Mouse (Mus musculus) lung, embryonic 15.5 days (tissue): ENCODE results near the gene Gm9573. TPM values are rescaled to one million over a fixed set of nuclear protein-coding genes. Genes with fewer than 3 reads are reported as not detected.

Experiments
- ATAC-seq: fragments of 200-750 bp; cut with Nextera tagmentation; 2 replicates; pipeline ENCODE4 v1.8.0; 2017; ENCODE audit warnings: moderate number of reproducible peaks, borderline replicate concordance; ENCODE audit not compliant: low FRiP score, low TSS enrichment; ENCODE audit errors: extremely low read depth
- H3K27ac ChIP-seq: fragments of 300-500 bp; sonication (generic); 2 replicates; pipeline ENCODE4 v1.5.1; 2015; ENCODE audit warnings: moderate library complexity, mild to moderate bottlenecking, inconsistent platforms
- H3K27me3 ChIP-seq: fragments of 300-500 bp; sonication (generic); 2 replicates; pipeline ENCODE4 v1.6.1; 2015; ENCODE audit warnings: inconsistent platforms
- H3K36me3 ChIP-seq: fragments of 300-500 bp; sonication (generic); 2 replicates; pipeline ENCODE4 v1.6.1; 2015; ENCODE audit warnings: inconsistent platforms
- H3K4me1 ChIP-seq: fragments of 300-500 bp; sonication (generic); 2 replicates; pipeline ENCODE4 v1.6.1; 2015; ENCODE audit warnings: inconsistent platforms
- H3K4me2 ChIP-seq: fragments of 300-500 bp; sonication (generic); 2 replicates; pipeline ENCODE4 v1.6.1; 2015; ENCODE audit warnings: inconsistent platforms, mild to moderate bottlenecking, moderate library complexity
- H3K4me3 ChIP-seq: fragments of 300-500 bp; sonication (generic); 2 replicates; pipeline ENCODE4 v1.5.1; 2015; ENCODE audit warnings: mild to moderate bottlenecking, inconsistent platforms
- H3K9ac ChIP-seq: fragments of 300-500 bp; sonication (generic); 2 replicates; pipeline ENCODE4 v1.6.1; 2015; ENCODE audit warnings: inconsistent platforms
- H3K9me3 ChIP-seq: fragments of 300-500 bp; sonication (generic); 2 replicates; pipeline ENCODE4 v1.6.1; 2016; ENCODE audit warnings: inconsistent platforms
- WGBS: fragments of 180-500 bp; shearing (Covaris S2); methylation state at CpG from one replicate; pipeline ENCODE4 v1.1.7; 2015; 5-methylcytosine and 5-hydroxymethylcytosine counted together
- polyA plus RNA-seq: library from polyadenylated mRNA; unstranded; fragments of >200 nt; fragmentation: Nextera tagmentation; extraction: Ambion mirVana; gene quantifications from 2 replicates; pipeline ENCODE4 v1.2.1, GENCODE M21; 2015

Gm9573 gene
- polyA plus RNA-seq: not detected in 2 replicates

- Histone ChIP-seq H3K27ac (no peak within 1 kb of the TSS), H3K27me3 (no peaks in the 10 kb centered on the region), H3K4me1 (no peaks in the 10 kb centered on the region), H3K4me3 (no peak within 1 kb of the TSS), H3K36me3 (no peaks in the 10 kb centered on the region), H3K9me3 (no peaks in the 10 kb centered on the region), H3K9ac (no peak within 1 kb of the TSS), H3K4me2 (no peak within 1 kb of the TSS)
- ATAC-seq: no peak
- 68% methylated on average over 7 of the region's 7 CpGs for WGBS
Observed at GRCm38 (mm10) chr17:35626537-35626936, at the start of gene Gm9573. Gm9573 (minus strand) TSS chr17:35626637.

DNA sequence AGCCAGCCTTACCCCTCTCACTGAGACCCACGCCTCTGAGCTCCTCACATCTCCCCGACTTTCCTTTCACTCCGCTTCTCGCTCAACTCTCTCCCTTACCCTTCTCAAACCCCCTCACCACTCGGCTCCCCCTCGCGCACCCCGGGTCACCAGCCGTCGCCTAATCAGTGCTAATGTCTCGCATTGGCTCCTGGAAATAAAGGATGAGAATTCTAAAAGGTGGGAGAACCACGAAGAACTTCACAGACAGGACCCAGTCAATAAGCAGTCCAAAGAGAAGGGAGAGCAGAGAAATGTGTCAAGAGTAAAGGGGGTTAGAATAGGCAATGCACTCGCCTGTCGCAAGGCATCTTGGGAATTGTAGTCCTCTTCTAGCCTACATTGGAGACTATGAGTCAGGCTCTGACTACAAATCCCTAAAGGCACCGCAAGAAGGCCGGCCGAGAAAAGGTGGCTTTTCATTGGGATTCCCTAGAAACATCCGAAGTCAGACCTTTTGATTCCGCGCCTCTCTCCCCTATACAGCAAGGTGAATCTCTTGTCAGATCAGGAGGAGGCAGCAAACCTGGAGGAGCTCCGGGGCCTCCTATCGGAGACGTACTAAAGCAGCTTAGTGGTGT lies 47.1 kb upstream of the Gm9573 start, which contains the start of gene Gtf2h4:
TSS of gene Gtf2h4 (minus strand) at position 324 of the 620 bp plus-strand sequence.
- Histone ChIP-seq H3K27ac (no peak within 1 kb of the TSS), H3K9ac (peak within 1 kb of the TSS; percentile 89), H3K9me3 (no peaks in the 10 kb centered on the region), H3K27me3 (no peaks in the 10 kb centered on the region), H3K4me2 (peak within 1 kb of the TSS; percentile 70), H3K4me3 (peak within 1 kb of the TSS; percentile 76), H3K36me3 (peaks cover 7% of the 10 kb centered on the region; the same call in 1 of the 2 replicates), H3K4me1 (peaks cover 6% of the 10 kb centered on the region)
- peak; percentile 96 for ATAC-seq
- WGBS: 2% methylated on average over 23 of the region's 23 CpGs

- H3K27me3 ChIP-seq: no peaks in the 10 kb centered on the region
- no peak for ATAC-seq
- H3K36me3 ChIP-seq: peaks cover 7% of the 10 kb centered on the region; the same call in 1 of the 2 replicates
- H3K4me3 ChIP-seq: peak overlapping the region; percentile 76
- peak overlapping the region; percentile 70 for H3K4me2 ChIP-seq
- H3K9me3 ChIP-seq: no peaks in the 10 kb centered on the region
- H3K9ac ChIP-seq: peak overlapping the region; percentile 89; the same call in 1 of the 2 replicates
- H3K4me1 ChIP-seq: peaks cover 14% of the 10 kb centered on the region
- WGBS: 76% methylated on average over 6 of the region's 6 CpGs
- no peak overlapping the region for H3K27ac ChIP-seq
Observed at GRCm38 (mm10) chr17:35672527-35672926, 46.1 kb upstream of the Gm9573 start.

GRCm38 (mm10) chr17:35671846-35672245 lies 45.4 kb upstream of the Gm9573 start:
- no peak for ATAC-seq
- peaks cover 16% of the 10 kb centered on the region for H3K4me1 ChIP-seq
- no peaks in the 10 kb centered on the region for H3K9me3 ChIP-seq

GRCm38 (mm10) chr17:35669731-35670130 lies 43.3 kb upstream of the Gm9573 start:
- Histone ChIP-seq H3K4me1 (peaks cover 24% of the 10 kb centered on the region), H3K36me3 (peaks cover 7% of the 10 kb centered on the region; the same call in 1 of the 2 replicates), H3K4me2 (no peak overlapping the region), H3K4me3 (no peak overlapping the region), H3K27me3 (no peaks in the 10 kb centered on the region), H3K9me3 (no peaks in the 10 kb centered on the region), H3K27ac (no peak overlapping the region), H3K9ac (no peak overlapping the region)
- 90% methylated on average over 9 of the region's 9 CpGs for WGBS
- ATAC-seq: no peak

More at GRCm38 (mm10) chr17:35671846-35672245, 45.4 kb upstream of the Gm9573 start:
- 62% methylated on average over 6 of the region's 6 CpGs for WGBS
- H3K4me2 ChIP-seq: no peak overlapping the region
- H3K4me3 ChIP-seq: no peak overlapping the region
- no peak overlapping the region for H3K9ac ChIP-seq
- H3K27ac ChIP-seq: no peak overlapping the region
- no peaks in the 10 kb centered on the region for H3K27me3 ChIP-seq
- H3K36me3 ChIP-seq: peaks cover 7% of the 10 kb centered on the region; the same call in 1 of the 2 replicates

DNA sequence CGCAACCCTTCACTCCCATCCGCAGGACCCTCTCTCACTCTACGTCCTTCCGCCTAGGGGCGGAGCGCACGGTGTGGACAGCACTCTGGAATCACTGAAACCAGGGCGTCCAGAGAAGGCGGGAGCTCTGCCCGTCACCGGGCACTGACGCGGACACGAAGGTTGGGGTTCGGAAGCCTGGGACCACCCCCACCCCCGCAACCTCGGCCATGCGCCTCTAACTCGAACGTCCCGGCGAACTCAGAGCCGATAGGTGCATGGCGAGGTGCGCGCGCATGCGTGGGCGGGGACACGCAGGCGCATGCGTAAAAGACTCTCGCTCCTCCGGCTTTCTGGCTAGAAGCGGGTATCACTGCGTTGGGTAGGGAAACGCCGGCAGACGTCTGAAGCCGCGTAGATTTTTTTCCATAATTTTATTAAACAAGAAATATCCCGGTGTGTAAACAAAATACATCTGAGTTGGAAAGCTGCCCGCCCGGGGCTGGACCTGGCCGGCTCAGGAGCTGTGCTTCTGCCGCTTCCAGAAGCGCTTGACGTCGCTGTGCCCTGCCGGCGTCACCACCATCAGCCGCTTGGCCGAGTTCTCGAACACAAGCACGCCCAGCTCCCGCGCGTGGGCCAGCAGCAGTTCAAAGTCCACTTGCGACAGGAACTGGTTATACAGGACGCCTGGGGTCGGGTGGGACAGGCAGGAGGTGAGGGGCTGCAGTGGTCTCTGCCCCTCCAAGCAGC lies 41.1 kb upstream of the Gm9573 start, which contains the start of gene Vars2:
TSS of gene Vars2 (minus strand) at position 259 of the 732 bp plus-strand sequence.
- H3K4me1 ChIP-seq: peaks cover 18% of the 10 kb centered on the region
- H3K9ac ChIP-seq: peak within 1 kb of the TSS; percentile 74
- under 1% methylated on average over 61 of the region's 61 CpGs for WGBS
- peak within 1 kb of the TSS; percentile 87 for H3K27ac ChIP-seq
- peaks cover 14% of the 10 kb centered on the region; the same call in 1 of the 2 replicates for H3K36me3 ChIP-seq
- peak within 1 kb of the TSS; percentile 93 for H3K4me2 ChIP-seq
- ATAC-seq: peak; percentile 76
- H3K27me3 ChIP-seq: no peaks in the 10 kb centered on the region
- peak within 1 kb of the TSS; percentile 57 for H3K4me3 ChIP-seq
- no peaks in the 10 kb centered on the region for H3K9me3 ChIP-seq

DNA sequence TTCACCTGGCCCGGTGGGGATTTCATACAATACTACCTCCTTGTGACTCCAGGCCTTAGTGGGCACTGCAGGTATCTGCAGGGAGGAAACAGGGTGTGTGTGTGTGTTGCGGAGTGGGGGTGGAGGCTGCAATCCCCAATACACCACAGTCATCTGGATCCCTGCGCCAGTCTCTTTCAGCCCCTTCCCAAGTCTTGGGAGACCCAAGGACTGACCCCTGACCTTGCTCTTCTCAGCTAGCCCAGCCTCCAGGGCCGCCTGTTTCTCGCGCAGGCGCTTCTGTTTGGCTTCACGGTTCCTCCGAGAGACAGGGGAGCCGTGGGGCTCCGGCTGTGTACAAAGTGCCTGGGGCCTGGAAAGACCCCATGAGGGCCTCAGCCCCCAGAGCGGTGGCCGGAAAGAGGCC lies 40.4 kb upstream of the Gm9573 start:
- H3K27ac ChIP-seq: peak overlapping the region; percentile 87
- ATAC-seq: peak; percentile 41
- H3K4me1 ChIP-seq: peaks cover 17% of the 10 kb centered on the region
- no peaks in the 10 kb centered on the region for H3K9me3 ChIP-seq
- H3K36me3 ChIP-seq: peaks cover 15% of the 10 kb centered on the region; the same call in 1 of the 2 replicates
- peak overlapping the region; percentile 74 for H3K9ac ChIP-seq
- 2% methylated on average over 13 of the region's 13 CpGs for WGBS
- peak overlapping the region; percentile 93 for H3K4me2 ChIP-seq
- peak overlapping the region; percentile 57 for H3K4me3 ChIP-seq
- no peaks in the 10 kb centered on the region for H3K27me3 ChIP-seq

GRCm38 (mm10) chr17:35665957-35666515 lies 39.6 kb upstream of the Gm9573 start:
- Histone ChIP-seq H3K9ac (no peak overlapping the region), H3K4me2 (peak overlapping the region; percentile 93), H3K27me3 (no peaks in the 10 kb centered on the region), H3K4me3 (peak overlapping the region; percentile 57; the same call in 1 of the 2 replicates), H3K36me3 (peaks cover 22% of the 10 kb centered on the region; the same call in 1 of the 2 replicates), H3K27ac (0 out of 2 replicates have a peak overlapping the region, but pooled peaks have one; percentile 34), H3K9me3 (no peaks in the 10 kb centered on the region), H3K4me1 (peaks cover 17% of the 10 kb centered on the region)
- no peak for ATAC-seq
- 65% methylated on average over 17 of the region's 17 CpGs for WGBS

DNA sequence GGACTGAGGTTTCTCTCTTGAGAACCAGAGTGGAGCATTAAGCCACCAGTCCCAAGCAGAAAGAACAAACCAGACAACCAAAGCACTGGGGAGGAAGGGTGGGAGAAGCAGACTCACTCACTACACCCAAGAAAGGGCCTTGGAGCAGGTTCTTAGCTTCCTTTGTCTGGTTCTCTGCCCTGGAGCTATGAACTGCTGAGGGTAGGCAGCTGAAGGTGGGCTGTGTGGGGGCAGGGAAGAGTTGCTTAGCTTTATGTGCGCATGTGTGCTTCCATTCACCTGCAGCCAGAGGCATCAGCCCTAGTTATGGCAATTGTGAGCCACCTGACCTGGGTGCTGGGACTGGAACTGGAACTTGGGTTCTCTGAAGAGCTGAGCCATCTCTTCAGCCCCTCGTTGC lies 26.6 kb upstream of the Gm9573 start:
- Histone ChIP-seq H3K4me1 (peaks cover 39% of the 10 kb centered on the region), H3K9ac (0 out of 2 replicates have a peak overlapping the region, but pooled peaks have one; percentile 4), H3K9me3 (no peaks in the 10 kb centered on the region), H3K36me3 (peaks cover 34% of the 10 kb centered on the region), H3K27ac (peak overlapping the region; percentile 72), H3K4me2 (peak overlapping the region; percentile 29; the same call in 1 of the 2 replicates), H3K27me3 (no peaks in the 10 kb centered on the region), H3K4me3 (no peak overlapping the region; the same call in 1 of the 2 replicates)
- 68% methylated on average over 2 of the region's 2 CpGs for WGBS
- ATAC-seq: no peak

DNA sequence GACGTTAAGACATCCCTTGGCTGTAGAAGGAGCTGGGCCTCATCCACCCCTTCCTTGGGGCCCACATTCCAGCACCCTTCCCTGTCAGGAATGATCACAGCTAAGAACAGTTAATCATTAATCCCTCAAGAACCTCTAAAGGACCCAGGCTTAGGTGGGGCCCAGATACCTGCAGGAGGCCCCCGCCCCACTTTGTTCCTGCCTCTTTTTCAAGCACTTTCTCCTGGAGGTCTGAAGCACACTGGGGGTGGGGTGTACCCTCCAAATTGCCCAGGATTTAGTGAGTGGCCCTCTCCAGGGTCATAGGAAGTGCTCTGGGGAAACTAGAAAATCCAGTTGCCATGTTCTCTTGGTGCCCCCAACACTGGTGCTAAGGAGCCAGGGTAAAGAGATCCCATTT lies 23.0 kb upstream of the Gm9573 start:
- peak; percentile 92 for ATAC-seq
- Histone ChIP-seq H3K4me1 (peaks cover 25% of the 10 kb centered on the region), H3K27me3 (no peaks in the 10 kb centered on the region), H3K36me3 (no peaks in the 10 kb centered on the region), H3K4me2 (peak overlapping the region; percentile 51), H3K4me3 (peak overlapping the region; percentile 30), H3K9me3 (no peaks in the 10 kb centered on the region), H3K9ac (no peak overlapping the region; the same call in 1 of the 2 replicates), H3K27ac (peak overlapping the region; percentile 95)
- WGBS: 28% methylated on average over 2 of the region's 2 CpGs

DNA sequence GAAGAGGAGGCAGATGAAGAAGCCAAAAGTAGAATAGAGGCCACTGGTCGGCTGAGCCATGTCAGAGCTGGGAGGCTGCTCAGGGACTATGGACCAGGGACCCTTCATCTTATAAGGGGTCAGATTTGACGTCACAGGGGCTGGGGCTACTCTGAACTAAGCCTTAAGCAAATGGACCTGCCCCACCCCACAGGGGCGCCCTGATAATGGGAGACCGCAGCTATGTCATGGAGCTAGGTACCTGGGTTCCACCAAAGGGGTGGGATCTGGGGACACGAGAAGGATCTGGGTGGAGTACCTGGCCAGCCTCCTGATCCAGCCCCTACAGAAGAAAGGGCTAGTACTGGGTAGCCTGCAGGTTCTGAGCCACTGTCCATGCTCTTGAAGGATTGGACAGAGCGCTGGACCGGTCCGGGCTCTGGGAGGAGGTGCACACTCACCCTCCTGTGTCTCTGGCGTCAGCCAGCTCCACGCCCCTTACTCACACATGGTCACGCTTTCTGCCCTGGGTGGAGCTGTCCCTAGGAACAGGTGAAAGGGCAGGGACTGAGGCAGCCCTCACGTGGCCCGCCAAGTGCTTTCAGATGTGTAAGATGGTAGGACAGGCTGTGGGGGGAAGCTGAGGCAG lies 17.3 kb upstream of the Gm9573 start, which contains the start of gene Mucl3:
TSS of gene Mucl3 (minus strand) at position 87 of the 628 bp plus-strand sequence.
- H3K9me3 ChIP-seq: no peaks in the 10 kb centered on the region
- no peak for ATAC-seq
- no peak within 1 kb of the TSS for H3K4me3 ChIP-seq
- H3K9ac ChIP-seq: no peak within 1 kb of the TSS
- 66% methylated on average over 13 of the region's 13 CpGs for WGBS
- no peak within 1 kb of the TSS for H3K4me2 ChIP-seq
- H3K36me3 ChIP-seq: no peaks in the 10 kb centered on the region
- peaks cover 15% of the 10 kb centered on the region for H3K4me1 ChIP-seq
- H3K27me3 ChIP-seq: no peaks in the 10 kb centered on the region
- no peak within 1 kb of the TSS for H3K27ac ChIP-seq
